Mouse (Mus musculus): ENCODE measurements at regions not wholly inside any gene's neighbourhood (a gene's known extent, or its start where the extent isn't known, plus 50 kb on each side); places are given as distances from the start of the nearest gene placed in this dataset.

- no peak overlapping the region for H3K4me3 ChIP-seq (ENCODE audit: low read depth, low read length)
- H3K4me2 ChIP-seq (replicated peaks; ENCODE audit: low read depth, low read length) = no peak overlapping the region
- ATAC-seq (ENCODE audit: low FRiP score) = no peak; the same call in 1 of the 2 replicates
- H3K9ac ChIP-seq (ENCODE audit: low read depth, low read length) = no peak overlapping the region
- H3K4me1 ChIP-seq (replicated peaks; ENCODE audit: control insufficient read depth, insufficient read depth, low read length) = no peaks in the 10 kb centered on the region
- no peak overlapping the region for H3K27ac ChIP-seq (ENCODE audit: low read depth, low read length)
- 33% methylated on average over 4 of the region's 4 CpGs for WGBS
- H3K36me3 ChIP-seq (ENCODE audit: control insufficient read depth, insufficient read depth, low read length) = no peaks in the 10 kb centered on the region
- no peak for DNase-seq (ENCODE audit: low spot score)
- no peaks in the 10 kb centered on the region for H3K9me3 ChIP-seq (ENCODE audit: control insufficient read depth, low read length)
- H3K27me3 ChIP-seq (ENCODE audit: control insufficient read depth, insufficient read depth, low read length) = no peaks in the 10 kb centered on the region
These were observed 673.5 kb upstream of the A1bg start for GRCm38 (mm10) chr15:61596318-61596717.

- Histone ChIP-seq H3K36me3 (ENCODE audit: control insufficient read depth, insufficient read depth, low read length) (no peaks in the 10 kb centered on the region), H3K4me3 (ENCODE audit: low read depth, low read length) (no peak overlapping the region), H3K9ac (ENCODE audit: low read depth, low read length) (no peak overlapping the region), H3K4me2 (replicated peaks; ENCODE audit: low read depth, low read length) (no peak overlapping the region), H3K9me3 (ENCODE audit: control insufficient read depth, low read length) (no peaks in the 10 kb centered on the region), H3K4me1 (replicated peaks; ENCODE audit: control insufficient read depth, insufficient read depth, low read length) (no peaks in the 10 kb centered on the region), H3K27ac (ENCODE audit: low read depth, low read length) (no peak overlapping the region), H3K27me3 (ENCODE audit: control insufficient read depth, insufficient read depth, low read length) (no peaks in the 10 kb centered on the region)
- DNase-seq (ENCODE audit: low spot score) (no peak), ATAC-seq (ENCODE audit: low FRiP score) (no peak)
- WGBS = 84% methylated on average over 5 of the region's 5 CpGs
These were observed 666.1 kb upstream of the A1bg start for GRCm38 (mm10) chr15:61588956-61589355.

- H3K27ac ChIP-seq (ENCODE audit: low read depth, low read length) = no peak overlapping the region
- 73% methylated on average over 2 of the region's 2 CpGs for WGBS
- no peaks in the 10 kb centered on the region for H3K4me1 ChIP-seq (replicated peaks; ENCODE audit: control insufficient read depth, insufficient read depth, low read length)
- H3K4me2 ChIP-seq (replicated peaks; ENCODE audit: low read depth, low read length) = no peak overlapping the region
- H3K9ac ChIP-seq (ENCODE audit: low read depth, low read length) = no peak overlapping the region
- H3K4me3 ChIP-seq (ENCODE audit: low read depth, low read length) = no peak overlapping the region
- DNase-seq (ENCODE audit: low spot score) = no peak
- no peaks in the 10 kb centered on the region for H3K36me3 ChIP-seq (ENCODE audit: control insufficient read depth, insufficient read depth, low read length)
- H3K9me3 ChIP-seq (ENCODE audit: control insufficient read depth, low read length) = no peaks in the 10 kb centered on the region
- H3K27me3 ChIP-seq (ENCODE audit: control insufficient read depth, insufficient read depth, low read length) = no peaks in the 10 kb centered on the region
- no peak for ATAC-seq (ENCODE audit: low FRiP score)
These were observed 659.5 kb upstream of the A1bg start for GRCm38 (mm10) chr15:61582335-61582734.

GRCm38 (mm10) chr15:61563347-61563746 lies 640.5 kb upstream of the A1bg start:
- H3K4me1 ChIP-seq (replicated peaks; ENCODE audit: control insufficient read depth, insufficient read depth, low read length) = no peaks in the 10 kb centered on the region
- H3K9me3 ChIP-seq (ENCODE audit: control insufficient read depth, low read length) = no peaks in the 10 kb centered on the region
- no peak overlapping the region for H3K27ac ChIP-seq (ENCODE audit: low read depth, low read length)
- H3K4me3 ChIP-seq (ENCODE audit: low read depth, low read length) = no peak overlapping the region
- no peak overlapping the region for H3K4me2 ChIP-seq (replicated peaks; ENCODE audit: low read depth, low read length)
- ATAC-seq (ENCODE audit: low FRiP score) = no peak
- H3K9ac ChIP-seq (ENCODE audit: low read depth, low read length) = no peak overlapping the region
- DNase-seq (ENCODE audit: low spot score) = no peak
- H3K27me3 ChIP-seq (ENCODE audit: control insufficient read depth, insufficient read depth, low read length) = no peaks in the 10 kb centered on the region
- H3K36me3 ChIP-seq (ENCODE audit: control insufficient read depth, insufficient read depth, low read length) = no peaks in the 10 kb centered on the region

- H3K36me3 ChIP-seq (ENCODE audit: control insufficient read depth, insufficient read depth, low read length) = no peaks in the 10 kb centered on the region
- no peaks in the 10 kb centered on the region for H3K27me3 ChIP-seq (ENCODE audit: control insufficient read depth, insufficient read depth, low read length)
- no peak overlapping the region for H3K9ac ChIP-seq (ENCODE audit: low read depth, low read length)
- DNase-seq (ENCODE audit: low spot score) (no peak), ATAC-seq (ENCODE audit: low FRiP score) (no peak)
- no peak overlapping the region for H3K4me2 ChIP-seq (replicated peaks; ENCODE audit: low read depth, low read length)
- no peak overlapping the region for H3K4me3 ChIP-seq (ENCODE audit: low read depth, low read length)
- H3K27ac ChIP-seq (ENCODE audit: low read depth, low read length) = no peak overlapping the region
- H3K9me3 ChIP-seq (ENCODE audit: control insufficient read depth, low read length) = no peaks in the 10 kb centered on the region
- 38% methylated on average over 2 of the region's 2 CpGs for WGBS
- no peaks in the 10 kb centered on the region for H3K4me1 ChIP-seq (replicated peaks; ENCODE audit: control insufficient read depth, insufficient read depth, low read length)
These were observed 639.4 kb upstream of the A1bg start for GRCm38 (mm10) chr15:61562252-61562651.

- no peak overlapping the region for H3K27ac ChIP-seq (ENCODE audit: low read depth, low read length)
- H3K36me3 ChIP-seq (ENCODE audit: control insufficient read depth, insufficient read depth, low read length) = no peaks in the 10 kb centered on the region
- H3K27me3 ChIP-seq (ENCODE audit: control insufficient read depth, insufficient read depth, low read length) = no peaks in the 10 kb centered on the region
- no peak overlapping the region for H3K9ac ChIP-seq (ENCODE audit: low read depth, low read length)
- no peak overlapping the region for H3K4me2 ChIP-seq (replicated peaks; ENCODE audit: low read depth, low read length)
- no peaks in the 10 kb centered on the region for H3K4me1 ChIP-seq (replicated peaks; ENCODE audit: control insufficient read depth, insufficient read depth, low read length)
- no peaks in the 10 kb centered on the region for H3K9me3 ChIP-seq (ENCODE audit: control insufficient read depth, low read length)
- WGBS = 86% methylated on average over 2 of the region's 2 CpGs
- no peak for DNase-seq (ENCODE audit: low spot score)
- ATAC-seq (ENCODE audit: low FRiP score) = no peak
- no peak overlapping the region for H3K4me3 ChIP-seq (ENCODE audit: low read depth, low read length)
These were observed 631.1 kb upstream of the A1bg start for GRCm38 (mm10) chr15:61553908-61554307.

GRCm38 (mm10) chr15:61553081-61553680 lies 630.4 kb upstream of the A1bg start:
- Histone ChIP-seq H3K27ac (ENCODE audit: low read depth, low read length) (no peak overlapping the region), H3K36me3 (ENCODE audit: control insufficient read depth, insufficient read depth, low read length) (no peaks in the 10 kb centered on the region), H3K4me3 (ENCODE audit: low read depth, low read length) (no peak overlapping the region), H3K4me2 (replicated peaks; ENCODE audit: low read depth, low read length) (no peak overlapping the region), H3K4me1 (replicated peaks; ENCODE audit: control insufficient read depth, insufficient read depth, low read length) (no peaks in the 10 kb centered on the region), H3K27me3 (ENCODE audit: control insufficient read depth, insufficient read depth, low read length) (no peaks in the 10 kb centered on the region), H3K9me3 (ENCODE audit: control insufficient read depth, low read length) (no peaks in the 10 kb centered on the region), H3K9ac (ENCODE audit: low read depth, low read length) (no peak overlapping the region)
- no peak for ATAC-seq (ENCODE audit: low FRiP score)
- whole genome bisulfite sequencing = 20% methylated on average over 8 of the region's 8 CpGs
- no peak for DNase-seq (ENCODE audit: low spot score)

- Histone ChIP-seq H3K36me3 (ENCODE audit: control insufficient read depth, insufficient read depth, low read length) (no peaks in the 10 kb centered on the region), H3K27ac (ENCODE audit: low read depth, low read length) (no peak overlapping the region), H3K9ac (ENCODE audit: low read depth, low read length) (no peak overlapping the region), H3K9me3 (ENCODE audit: control insufficient read depth, low read length) (no peaks in the 10 kb centered on the region), H3K4me3 (ENCODE audit: low read depth, low read length) (no peak overlapping the region), H3K4me1 (replicated peaks; ENCODE audit: control insufficient read depth, insufficient read depth, low read length) (no peaks in the 10 kb centered on the region), H3K4me2 (replicated peaks; ENCODE audit: low read depth, low read length) (no peak overlapping the region), H3K27me3 (ENCODE audit: control insufficient read depth, insufficient read depth, low read length) (no peaks in the 10 kb centered on the region)
- ATAC-seq (ENCODE audit: low FRiP score) (no peak), DNase-seq (ENCODE audit: low spot score) (no peak)
- WGBS = 84% methylated on average over 5 of the region's 5 CpGs
These were observed 628.4 kb upstream of the A1bg start for GRCm38 (mm10) chr15:61551206-61551605.

- H3K9me3 ChIP-seq (ENCODE audit: control insufficient read depth, low read length) = no peaks in the 10 kb centered on the region
- H3K4me3 ChIP-seq (ENCODE audit: low read depth, low read length) = no peak overlapping the region
- H3K36me3 ChIP-seq (ENCODE audit: control insufficient read depth, insufficient read depth, low read length) = no peaks in the 10 kb centered on the region
- WGBS = 78% methylated on average over 4 of the region's 4 CpGs
- ATAC-seq (ENCODE audit: low FRiP score) (no peak), DNase-seq (ENCODE audit: low spot score) (no peak)
- no peak overlapping the region for H3K27ac ChIP-seq (ENCODE audit: low read depth, low read length)
- no peaks in the 10 kb centered on the region for H3K27me3 ChIP-seq (ENCODE audit: control insufficient read depth, insufficient read depth, low read length)
- H3K4me1 ChIP-seq (replicated peaks; ENCODE audit: control insufficient read depth, insufficient read depth, low read length) = no peaks in the 10 kb centered on the region
- H3K9ac ChIP-seq (ENCODE audit: low read depth, low read length) = no peak overlapping the region
- H3K4me2 ChIP-seq (replicated peaks; ENCODE audit: low read depth, low read length) = no peak overlapping the region
These were observed 625.6 kb upstream of the A1bg start for GRCm38 (mm10) chr15:61548400-61548799.
